Mouse (Mus musculus) embryonic stem cell, embryonic (primary cell): ENCODE results near the gene Nfic.

Experiments used
- CTCF ChIA-PET, 4 experiments: fragments of 300-600 bp in 2 of 4; fragments of 350-600 bp in 2 of 4; sonication (Branson Sonifier 250); formaldehyde crosslinking; loops; one replicate each; lab custom pipeline; 2022; ENCODE audit warnings: inconsistent platforms in 2 of 4; lab: Charles Lee
- POLR2A ChIA-PET, 4 experiments: fragments of 300-600 bp in 2 of 4; fragments of 350-600 bp in 2 of 4; sonication (Branson Sonifier 250); formaldehyde crosslinking; loops; one replicate each; lab custom pipeline; 2022; ENCODE audit warnings: antibody characterized with exemption in 4 of 4, inconsistent platforms in 1 of 4; lab: Charles Lee

Gene Nfic

GRCm38 (mm10) chr10:81472403-81473002 lies 17.1 kb upstream of the Nfic start:
- ChIA-PET CTCF (interaction anchor here in 2 of 4 experiments (1.6 to 2.2 kb wide), 3 partner anchors 7 to 10 kb away, joined by 6 to 9 read pairs (median 7); partner anchors contain the start of gene Celf5 (in 2 of the 2)), POLR2A (interaction anchor here in 2 of 4 experiments (0.6 to 1.7 kb wide), 9 partner anchors 10 to 143 kb away, joined by 3 to 6 read pairs (median 3); partner anchors contain the start of genes Celf5 (in 2 of the 2) and Ncln (in 1 of the 2))

GRCm38 (mm10) chr10:81470454-81470853 lies 15.0 kb upstream of the Nfic start:
- ChIA-PET POLR2A (no interaction called here), CTCF (interaction anchor here in 1 of 4 experiments (0.8 kb wide), 1 partner anchor 136 kb away, joined by 3 read pairs; no protein-coding TSS in a partner anchor)

DNA sequence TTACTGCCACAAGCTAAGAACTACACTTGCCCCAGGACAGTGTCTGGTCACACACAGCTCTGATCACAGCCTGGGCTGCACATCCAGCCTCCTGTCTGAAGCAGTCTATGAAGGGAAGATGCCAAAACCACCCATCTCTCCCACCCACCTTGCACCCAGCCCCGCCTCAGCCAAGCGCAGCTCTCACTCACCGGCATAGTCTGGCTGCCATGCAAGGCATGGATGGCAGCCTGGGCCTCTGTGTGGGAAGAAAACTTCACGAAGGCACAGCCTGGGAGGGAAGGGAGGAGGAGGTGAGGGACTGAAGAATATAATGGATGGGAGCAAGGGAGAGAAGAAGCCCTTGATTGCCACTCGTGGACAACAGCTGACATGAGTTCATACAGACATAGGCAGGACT lies 13.8 kb upstream of the Nfic start:
- ChIA-PET CTCF (interaction anchor here in 3 of 4 experiments (0.8 to 2.1 kb wide), 6 partner anchors 13 to 33 kb away, joined by 3 to 7 read pairs (median 4); partner anchors contain the start of gene Celf5 (in 2 of the 3)), POLR2A (interaction anchor here in 2 of 4 experiments (1.0 to 1.5 kb wide), 3 partner anchors 8 to 79 kb away, joined by 3 read pairs; no protein-coding TSS in a partner anchor)

DNA sequence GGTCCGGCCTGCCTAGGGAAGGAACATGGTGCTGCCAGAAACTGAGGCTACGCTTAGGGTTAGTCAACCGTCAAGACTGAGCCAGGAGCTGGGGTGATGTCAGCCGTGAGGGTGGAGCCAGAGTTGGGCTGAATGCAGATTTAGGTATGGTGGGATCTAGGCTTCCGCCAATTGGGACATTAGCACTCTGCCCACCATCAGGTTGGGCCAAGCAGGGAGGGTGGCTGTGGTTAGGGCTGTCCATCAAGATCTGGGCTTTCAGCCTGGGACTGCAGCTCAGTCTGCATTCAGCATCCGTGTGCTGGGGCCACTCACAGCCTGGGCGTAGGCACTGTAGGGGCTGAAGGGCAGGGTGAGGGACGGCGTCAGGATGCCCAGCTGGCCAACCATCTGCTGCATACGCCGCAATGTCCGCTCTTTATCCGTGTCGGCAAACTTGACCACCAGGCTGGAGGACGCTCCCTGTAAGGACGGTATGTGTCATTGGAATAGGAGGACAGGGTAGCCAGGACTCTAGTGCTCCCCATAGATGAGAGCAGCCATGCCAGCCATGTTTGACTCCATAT lies 12.3 kb upstream of the Nfic start:
- POLR2A ChIA-PET: interaction anchor here in 3 of 4 experiments (1.3 to 3.8 kb wide), 3 partner anchors 39 to 103 kb away, joined by 3 to 22 read pairs (median 4); no protein-coding TSS in a partner anchor

GRCm38 (mm10) chr10:81466881-81467280 lies 11.4 kb upstream of the Nfic start:
- POLR2A ChIA-PET: interaction anchor here in 3 of 4 experiments (0.7 to 3.8 kb wide), 5 partner anchors 13 to 1425 kb away, joined by 3 to 22 read pairs (median 3); no protein-coding TSS in a partner anchor
- CTCF ChIA-PET: interaction anchor here in 3 of 4 experiments (0.6 to 2.6 kb wide), 3 partner anchors 15 to 89 kb away, joined by 3 to 9 read pairs (median 8); partner anchors contain the start of genes Celf5 (in 1 of the 3) and Fzr1 (in 1 of the 3)

More for the DNA sequence above, 12.3 kb upstream of the Nfic start:
- CTCF ChIA-PET: interaction anchor here (0.6 to 2.1 kb wide), 5 partner anchors 14 to 130 kb away, joined by 3 to 7 read pairs (median 5); partner anchors contain the start of gene Celf5 (in 1 of the 4)

DNA sequence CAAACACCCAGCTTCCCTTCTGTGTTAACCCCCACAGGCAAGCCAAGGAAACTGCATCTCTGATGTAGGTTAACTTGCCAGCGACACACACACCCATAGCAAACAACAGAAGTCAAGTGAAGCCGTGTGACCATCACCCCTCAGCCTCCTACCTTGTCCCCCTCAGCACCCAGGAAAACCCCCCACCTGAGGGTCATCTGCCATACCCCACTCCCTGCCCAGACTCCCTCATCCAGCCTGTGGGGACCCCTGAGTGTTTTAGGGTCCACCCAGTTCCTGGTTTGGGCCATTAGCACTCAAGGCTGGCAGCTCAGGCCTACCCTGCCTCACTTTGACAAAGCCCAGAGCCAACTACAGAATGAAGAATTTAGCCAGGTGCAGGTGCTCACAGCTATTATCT lies 10.6 kb upstream of the Nfic start:
- CTCF ChIA-PET: interaction anchor here (0.6 to 2.8 kb wide), 25 partner anchors 9 to 1479 kb away, joined by 3 to 27 read pairs (median 7); partner anchors contain the start of genes Pip5k1c (in 2 of the 4), Celf5 (in 1 of the 4), Fzr1 (in 1 of the 4) and Gm48552 (in 1 of the 4)
- POLR2A ChIA-PET: interaction anchor here in 3 of 4 experiments (0.7 to 3.8 kb wide), 42 partner anchors 8 to 582 kb away, joined by 3 to 32 read pairs (median 5); partner anchors contain the start of genes Cactin (in 2 of the 3), Celf5 (in 2 of the 3), Ncln (in 2 of the 3) and Pip5k1c (in 2 of the 3)

DNA sequence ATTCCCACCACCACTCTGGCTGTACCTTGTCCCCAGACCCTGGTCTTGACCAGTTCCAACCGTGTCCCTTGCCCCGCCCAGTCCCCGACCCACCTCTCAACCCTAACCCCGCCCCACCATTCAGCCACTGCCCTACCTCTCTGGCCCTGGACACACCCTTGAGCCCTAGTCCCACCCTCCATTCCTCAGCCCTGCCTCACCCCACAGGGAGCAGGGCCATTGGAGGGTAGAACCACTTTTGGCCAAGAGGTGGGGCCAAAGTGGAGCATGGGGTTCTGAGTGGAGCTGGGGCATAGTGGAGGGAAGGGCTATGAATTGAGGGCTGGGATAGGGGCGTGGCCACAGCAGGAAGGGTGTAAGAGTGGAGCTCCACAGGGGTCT lies 9.8 kb upstream of the Nfic start:
- ChIA-PET POLR2A (interaction anchor here in 3 of 4 experiments (0.6 to 3.8 kb wide), 93 partner anchors 9 to 1394 kb away, joined by 3 to 32 read pairs (median 4); partner anchors contain the start of genes Ncln (in 3 of the 3), 4930404N11Rik (in 2 of the 3), Cactin (in 2 of the 3) and Celf5 (in 2 of the 3)), CTCF (interaction anchor here (0.6 to 2.8 kb wide), 59 partner anchors 8 to 1578 kb away, joined by 3 to 27 read pairs (median 4); partner anchors contain the start of genes Celf5 (in 3 of the 4), Pip5k1c (in 2 of the 4), Cactin (in 1 of the 4) and Fzr1 (in 1 of the 4))

DNA sequence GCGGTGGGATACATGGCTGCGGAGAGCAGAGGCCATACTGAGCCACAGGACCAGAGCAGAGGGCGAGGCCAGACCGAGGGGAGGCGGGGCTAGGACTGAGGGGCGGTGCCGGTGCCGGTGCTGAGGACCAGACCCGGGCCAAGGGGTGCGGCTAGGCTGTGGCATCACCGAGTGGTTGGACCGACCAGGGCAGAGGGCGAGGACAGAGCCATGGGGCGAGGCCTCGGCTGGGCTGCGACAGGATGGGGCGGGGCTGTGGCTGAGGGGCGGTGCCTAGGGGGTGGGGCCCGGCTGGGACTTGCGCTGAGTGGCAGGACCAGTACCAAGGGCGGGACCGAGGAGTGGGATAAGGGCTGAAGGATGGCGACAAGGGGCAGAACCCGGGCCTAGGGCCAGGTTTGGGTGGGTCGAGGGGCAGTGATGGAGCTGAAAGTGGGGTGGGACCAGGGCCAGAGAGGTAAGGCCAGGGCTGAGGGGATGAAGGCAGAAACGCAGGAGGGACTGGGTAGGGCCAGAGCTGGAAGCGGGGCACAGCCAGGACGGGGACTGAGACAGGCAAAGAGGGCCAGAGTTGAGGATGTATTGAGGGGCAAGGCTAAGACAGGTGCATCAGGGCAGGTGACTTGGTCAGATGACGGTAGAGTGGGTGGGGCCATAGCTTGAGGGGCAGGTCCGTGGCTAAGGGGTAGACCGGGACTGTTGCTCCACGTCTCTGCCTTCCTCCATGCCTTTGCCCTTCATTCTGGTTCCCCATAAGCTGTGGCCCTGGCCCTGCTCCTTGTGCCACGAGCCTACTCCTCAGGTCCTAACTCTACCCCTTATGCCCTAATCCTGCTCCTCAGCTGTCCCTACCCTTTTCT lies 9.2 kb upstream of the Nfic start:
- POLR2A ChIA-PET: interaction anchor here in 3 of 4 experiments (0.6 to 3.8 kb wide), 80 partner anchors 9 to 1394 kb away, joined by 3 to 32 read pairs (median 4); partner anchors contain the start of genes Gna11 (in 3 of the 3), Ncln (in 3 of the 3), 4930404N11Rik (in 2 of the 3) and Cactin (in 2 of the 3)
- CTCF ChIA-PET: interaction anchor here in 3 of 4 experiments (0.6 to 2.8 kb wide), 51 partner anchors 8 to 1090 kb away, joined by 3 to 27 read pairs (median 4); partner anchors contain the start of genes Celf5 (in 3 of the 3), Pip5k1c (in 2 of the 3), Cactin (in 1 of the 3) and Fzr1 (in 1 of the 3)

- CTCF ChIA-PET: interaction anchor here in 1 of 4 experiments (2.7 to 2.8 kb wide), 2 partner anchors 89 to 171 kb away, joined by 19 to 27 read pairs; partner anchors contain the start of genes Pip5k1c and Tjp3
- POLR2A ChIA-PET: interaction anchor here in 3 of 4 experiments (0.7 to 3.1 kb wide), 14 partner anchors 10 to 279 kb away, joined by 3 to 20 read pairs (median 3); partner anchors contain the start of genes Gna11 (in 1 of the 3) and Ncln (in 1 of the 3)
Measured at GRCm38 (mm10) chr10:81463531-81463930, 8.1 kb upstream of the Nfic start.

- POLR2A ChIA-PET: interaction anchor here in 2 of 4 experiments (0.7 to 1.9 kb wide), 12 partner anchors 11 to 177 kb away, joined by 3 to 7 read pairs (median 3); partner anchors contain the start of gene Pip5k1c (in 1 of the 2)
- CTCF ChIA-PET: interaction anchor here in 2 of 4 experiments (1.5 to 2.5 kb wide), 3 partner anchors 40 to 88 kb away, joined by 6 to 8 read pairs (median 7); no protein-coding TSS in a partner anchor
Measured at GRCm38 (mm10) chr10:81462917-81463316, 7.5 kb upstream of the Nfic start.

DNA sequence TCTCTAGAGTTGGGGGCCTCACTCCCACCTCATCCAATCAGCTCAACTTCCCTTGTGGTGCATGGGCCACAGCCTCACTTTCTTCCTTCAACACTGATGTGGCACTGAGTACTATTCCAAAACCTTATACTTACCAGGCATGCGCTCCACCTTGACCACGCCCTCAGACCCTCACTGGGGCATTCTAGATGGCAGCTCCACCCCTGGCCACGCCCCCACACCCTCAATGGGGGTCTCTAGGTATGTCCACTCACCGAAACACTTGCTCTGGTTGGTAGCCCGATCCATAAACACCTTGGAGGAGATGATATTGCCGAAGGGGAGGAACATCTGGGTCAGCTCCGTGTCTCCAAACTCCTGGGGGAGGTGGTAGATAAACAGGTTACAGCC lies 7.0 kb upstream of the Nfic start:
- POLR2A ChIA-PET: interaction anchor here in 3 of 4 experiments (0.6 to 1.9 kb wide), 18 partner anchors 10 to 347 kb away, joined by 3 to 7 read pairs (median 3); partner anchors contain the start of genes Fzr1 (in 1 of the 3), Ncln (in 1 of the 3) and Pip5k1c (in 1 of the 3)
- CTCF ChIA-PET: interaction anchor here in 3 of 4 experiments (0.6 to 2.5 kb wide), 14 partner anchors 10 to 710 kb away, joined by 3 to 9 read pairs (median 4); partner anchors contain the start of genes Celf5 (in 1 of the 3) and Pip5k1c (in 1 of the 3)

DNA sequence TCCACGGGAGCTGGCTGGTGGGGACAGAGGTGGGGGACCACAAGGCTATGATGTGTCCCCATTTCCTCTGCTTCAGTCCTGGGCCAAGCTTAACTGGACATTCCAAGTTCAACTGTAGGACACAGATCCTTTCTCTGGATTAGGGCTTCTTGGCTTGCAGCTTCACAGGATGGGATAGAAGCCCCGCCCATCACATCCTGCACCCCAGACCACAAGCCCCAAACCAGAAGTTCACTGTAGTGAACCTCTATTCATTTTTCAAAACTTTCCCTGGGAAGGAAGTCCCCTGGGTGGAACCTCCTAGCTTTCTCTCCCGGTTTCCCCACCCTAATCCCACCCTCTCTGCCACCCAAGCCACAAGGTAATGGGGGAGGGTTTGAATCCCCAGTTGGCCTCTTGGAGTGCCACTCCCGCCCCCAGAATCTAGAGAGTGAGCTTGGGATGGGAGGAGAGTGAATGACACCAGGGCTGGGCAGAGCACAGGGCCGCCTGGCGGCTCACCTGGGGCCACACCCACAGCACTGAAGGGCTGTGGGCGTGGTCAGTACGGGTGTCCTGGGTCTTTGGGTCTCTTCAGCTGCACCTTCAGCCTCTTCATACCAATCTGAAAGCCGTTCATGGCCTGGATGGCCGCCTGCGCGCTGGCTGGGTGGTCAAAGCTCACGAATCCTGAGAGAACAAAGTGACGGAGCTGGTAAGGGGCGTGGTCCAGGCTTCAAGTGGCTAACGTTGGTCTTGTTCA lies 6.4 kb upstream of the Nfic start:
- CTCF ChIA-PET: interaction anchor here in 3 of 4 experiments (0.6 to 2.5 kb wide), 15 partner anchors 10 to 710 kb away, joined by 3 to 9 read pairs (median 4); partner anchors contain the start of genes Celf5 (in 1 of the 3) and Pip5k1c (in 1 of the 3)
- POLR2A ChIA-PET: interaction anchor here in 3 of 4 experiments (0.6 to 1.9 kb wide), 21 partner anchors 9 to 347 kb away, joined by 3 to 7 read pairs (median 3); partner anchors contain the start of genes Fzr1 (in 1 of the 3), Ncln (in 1 of the 3) and Pip5k1c (in 1 of the 3)

DNA sequence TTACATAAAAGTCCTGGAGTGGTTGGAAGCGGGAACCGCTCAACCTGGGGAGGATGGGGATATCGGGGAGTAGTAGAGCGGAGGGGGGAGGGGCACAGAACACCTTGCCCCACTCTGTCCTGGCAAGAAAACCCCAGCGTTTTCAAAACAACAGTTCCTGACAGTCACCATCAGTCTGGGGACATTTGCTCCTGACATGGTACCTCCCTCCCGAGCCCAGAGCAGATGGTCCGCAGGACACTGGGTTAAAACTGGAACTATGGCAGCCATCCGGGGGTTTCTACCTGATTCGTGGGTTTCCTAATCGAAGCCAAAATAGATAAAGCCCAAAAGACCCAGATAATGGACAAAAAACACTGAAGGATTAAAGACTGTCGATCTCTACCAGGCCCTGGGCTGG lies 5.5 kb upstream of the Nfic start:
- CTCF ChIA-PET: interaction anchor here in 3 of 4 experiments (0.7 to 2.5 kb wide), 6 partner anchors 11 to 1274 kb away, joined by 3 to 8 read pairs (median 6); no protein-coding TSS in a partner anchor
- POLR2A ChIA-PET: interaction anchor here in 3 of 4 experiments (0.6 to 1.8 kb wide), 5 partner anchors 12 to 309 kb away, joined by 3 to 7 read pairs (median 3); partner anchors contain the start of gene Celf5 (in 1 of the 3)

DNA sequence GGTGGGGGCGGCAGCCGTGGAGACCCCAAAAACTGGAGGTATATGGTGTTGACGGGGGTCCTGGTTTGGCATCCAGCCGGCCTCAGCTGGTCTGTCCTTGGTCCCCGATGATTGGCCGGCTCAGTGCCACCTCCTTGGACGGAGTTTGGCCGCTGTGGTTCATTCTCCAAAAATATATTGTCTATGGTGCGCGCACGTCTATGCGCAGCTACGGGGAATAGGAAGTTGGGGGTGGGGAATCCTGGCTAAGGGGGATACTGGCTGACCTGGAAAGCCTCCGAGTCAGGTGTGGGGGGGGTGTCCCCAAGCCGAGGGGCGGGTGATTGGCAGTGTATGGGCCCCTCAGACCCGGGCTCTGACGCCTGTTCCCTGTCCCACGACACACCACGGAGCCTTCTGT lies 5.0 kb upstream of the Nfic start:
- ChIA-PET CTCF (interaction anchor here in 2 of 4 experiments (0.6 to 2.5 kb wide), 5 partner anchors 10 to 1274 kb away, joined by 4 to 7 read pairs (median 6); no protein-coding TSS in a partner anchor), POLR2A (interaction anchor here in 2 of 4 experiments (0.6 to 1.8 kb wide), 3 partner anchors 22 to 309 kb away, joined by 3 to 7 read pairs (median 3); partner anchors contain the start of gene Celf5 (in 1 of the 2))

- ChIA-PET POLR2A (interaction anchor here in 2 of 4 experiments (0.5 to 1.8 kb wide), 5 partner anchors 9 to 103 kb away, joined by 3 to 7 read pairs (median 6); partner anchors contain the start of gene Celf5 (in 1 of the 2)), CTCF (interaction anchor here in 1 of 4 experiments (0.7 kb wide), 1 partner anchor 178 kb away, joined by 4 read pairs; no protein-coding TSS in a partner anchor)
Measured at GRCm38 (mm10) chr10:81459399-81459798, 4.0 kb upstream of the Nfic start.
